Mouse (Mus musculus): ENCODE data around the gene Bfar.
"Not testable (repeated sequence)": the region's sequence is repeated elsewhere in the genome, so short reads cannot be mapped to it uniquely, and the experiment has no call there.

The Bfar gene

DNA sequence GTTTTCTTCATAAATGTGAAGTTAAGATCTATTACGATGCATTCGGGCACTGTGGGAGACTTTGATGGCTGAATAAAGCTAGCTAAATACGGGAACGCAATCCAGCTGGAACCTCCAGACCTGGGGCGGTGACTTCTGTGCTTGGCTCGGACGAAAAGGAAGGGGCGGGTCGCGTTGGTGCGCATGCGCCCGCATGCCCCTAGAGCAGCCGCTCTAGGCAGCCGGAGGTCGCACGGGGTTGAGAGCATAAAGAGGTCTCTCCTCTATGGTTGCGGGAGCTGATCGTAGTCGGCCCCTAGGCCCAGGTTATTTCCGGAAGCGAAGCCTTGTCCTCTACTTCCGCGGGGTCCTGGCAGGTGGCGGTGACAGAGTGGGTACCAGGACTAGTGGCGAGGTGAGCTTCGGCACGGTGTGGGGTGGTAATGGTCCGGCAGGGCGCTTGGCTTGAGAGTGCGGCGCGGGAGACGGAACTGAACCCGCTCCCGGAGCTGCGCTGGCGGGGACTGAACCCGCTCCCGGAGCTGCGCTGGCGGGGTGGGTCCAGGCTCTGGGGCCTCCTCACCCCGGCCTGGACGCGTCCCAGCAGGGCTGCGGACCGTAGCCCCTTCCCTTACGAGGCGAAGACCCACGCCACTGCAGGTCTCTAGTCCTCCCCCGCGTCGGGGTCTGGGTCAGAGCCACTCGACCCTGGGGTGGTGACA lies at the start of gene Bfar, which contains the start of gene 3110001I22Rik:
Bfar (plus strand) TSS at position 174 of the 701 bp plus-strand sequence.
3110001I22Rik (plus strand) TSS at position 245 of the 701 bp plus-strand sequence.
- DNase-seq (ENCODE audit: low read depth, low spot score), result peak; percentile 97

DNA sequence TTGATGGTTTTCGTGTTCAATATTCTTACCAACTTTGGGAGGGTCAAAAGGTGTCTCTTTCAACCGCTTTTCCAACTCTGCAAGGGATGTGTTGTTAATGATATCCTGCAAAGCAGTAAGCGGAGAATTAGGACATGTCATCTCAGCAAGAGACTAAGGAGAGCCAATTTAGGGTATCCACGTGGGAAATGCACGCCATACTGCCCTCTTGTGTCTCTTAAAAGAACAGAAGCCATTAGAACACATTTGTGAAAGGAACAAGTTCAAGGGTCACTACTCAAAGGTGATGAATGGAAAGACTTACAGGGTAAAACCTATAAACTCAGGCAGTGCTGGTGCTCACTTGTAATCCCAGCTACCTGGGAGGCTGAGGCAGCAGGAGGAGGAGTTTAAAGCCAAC lies 43.3 kb upstream of the Bfar start:
- DNase-seq (ENCODE audit: low read depth, low spot score), result peak; percentile 65

DNA sequence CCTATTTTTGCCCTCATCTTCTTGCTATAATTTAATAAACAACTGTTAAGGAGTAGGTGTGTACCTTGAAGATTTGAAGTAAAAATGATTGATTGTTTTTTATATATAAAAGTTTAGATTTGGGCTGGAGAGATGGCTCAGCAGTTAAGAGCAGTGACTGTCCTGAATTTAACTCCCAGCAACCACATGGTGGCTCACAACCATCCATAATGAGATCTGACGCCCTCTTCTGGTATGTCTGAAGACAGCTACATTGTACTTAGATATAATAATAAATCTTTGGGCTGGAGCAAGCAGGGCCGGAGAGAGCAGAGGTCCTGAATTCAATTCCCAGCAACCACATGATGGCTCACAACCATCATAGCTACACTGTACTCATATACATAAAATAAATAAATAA lies 33.5 kb upstream of the Bfar start:
- not testable (repeated sequence) for DNase-seq (ENCODE audit: low read depth, low spot score)

DNA sequence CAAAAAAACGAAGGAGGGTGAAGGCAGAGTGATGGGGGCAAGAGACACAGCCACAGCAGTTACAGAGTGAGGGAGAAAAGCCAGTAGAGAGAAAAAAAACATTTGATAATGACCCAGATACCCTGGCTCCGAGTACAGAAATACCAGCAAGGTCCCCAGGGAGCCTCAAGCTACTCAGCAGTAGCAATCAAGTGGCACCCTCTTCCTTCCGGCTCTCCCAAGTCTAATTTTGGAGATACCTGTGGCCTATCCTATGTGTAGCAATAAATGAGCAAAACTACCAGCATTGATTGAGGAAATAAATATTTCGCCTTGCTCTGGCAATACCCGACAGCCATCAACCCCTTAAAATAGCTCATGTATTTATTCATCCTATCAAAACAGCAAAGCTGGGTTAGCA lies 32.1 kb upstream of the Bfar start:
- DNase-seq (ENCODE audit: low read depth, low spot score), result no peak

DNA sequence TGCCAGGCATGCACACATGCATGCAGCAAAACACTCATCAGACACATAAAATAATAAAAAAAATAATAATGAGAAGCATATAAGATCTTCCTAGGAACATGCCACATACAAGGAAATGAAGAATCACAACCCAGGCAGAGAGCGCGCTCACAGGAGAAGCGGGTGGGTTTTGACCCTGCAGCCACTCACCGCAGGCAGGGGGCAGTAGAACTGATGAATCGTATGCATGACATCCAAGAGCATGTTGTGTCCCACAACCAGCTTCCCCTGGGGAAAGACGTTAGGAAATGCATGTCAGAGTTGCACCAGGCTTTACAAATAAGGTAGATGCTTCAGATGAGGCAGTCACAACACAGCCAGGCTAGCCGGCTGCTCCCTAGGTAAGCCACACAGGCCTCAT lies 31.6 kb upstream of the Bfar start:
- DNase-seq (ENCODE audit: low read depth, low spot score), result peak; percentile 69

DNA sequence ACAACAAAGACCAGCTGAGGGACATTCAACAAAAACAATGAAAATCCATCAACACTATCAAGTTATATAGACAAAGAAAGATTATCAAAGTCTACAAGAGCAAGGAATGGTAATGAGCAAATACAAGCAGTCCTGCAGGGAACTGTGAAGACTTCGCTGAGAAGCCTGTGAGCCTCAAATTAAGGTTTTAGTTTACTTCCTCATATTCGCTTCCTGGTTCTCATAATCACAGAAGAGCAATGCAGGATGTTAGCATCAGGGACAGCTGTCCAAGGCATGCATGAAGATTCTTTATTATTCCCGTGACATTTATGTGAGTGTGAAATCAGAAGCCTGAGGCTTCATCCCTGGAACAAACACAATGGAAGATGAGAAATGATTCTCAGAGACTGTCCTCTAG lies 27.2 kb upstream of the Bfar start:
- DNase-seq (ENCODE audit: low read depth, low spot score), result no peak

DNA sequence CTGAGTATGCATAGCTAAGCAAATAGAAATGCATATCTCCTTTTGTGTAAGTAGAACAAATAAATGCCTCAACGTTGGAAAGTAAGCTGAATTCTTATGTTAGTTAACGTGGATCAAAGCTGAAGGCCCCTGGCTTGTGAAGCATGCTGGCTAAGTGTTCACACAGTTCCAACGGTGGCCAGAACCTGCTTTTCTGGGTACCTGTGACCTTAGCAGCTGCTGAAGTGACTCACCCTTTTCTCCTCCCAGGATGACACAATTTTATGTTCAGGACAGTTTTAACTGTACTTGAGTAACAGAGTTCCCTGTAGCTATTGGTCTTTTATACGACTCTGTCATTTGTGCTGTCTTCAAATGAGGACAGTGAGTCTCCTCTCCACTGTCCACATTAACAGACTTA lies 25.7 kb upstream of the Bfar start:
- DNase-seq (ENCODE audit: low read depth, low spot score), result no peak

DNA sequence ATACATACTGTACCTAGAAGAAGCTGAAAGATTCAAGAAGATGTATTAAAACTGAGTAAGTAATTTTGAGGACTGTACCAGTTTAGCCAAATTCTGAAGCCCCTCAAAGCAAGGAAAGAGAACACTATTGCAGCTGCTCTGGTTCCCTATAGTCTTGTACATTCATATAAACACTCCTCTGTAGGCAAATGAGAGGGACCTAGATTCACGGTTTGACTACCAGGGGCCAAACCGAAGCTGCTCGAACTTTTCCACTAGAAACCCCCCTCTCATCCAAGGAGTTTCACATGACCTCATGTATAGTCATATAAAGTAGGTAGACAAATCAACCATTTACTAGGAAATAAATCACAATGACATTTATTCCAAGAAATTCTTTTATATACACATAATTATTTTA lies 12.8 kb upstream of the Bfar start:
- no peak for DNase-seq (ENCODE audit: low read depth, low spot score)

DNA sequence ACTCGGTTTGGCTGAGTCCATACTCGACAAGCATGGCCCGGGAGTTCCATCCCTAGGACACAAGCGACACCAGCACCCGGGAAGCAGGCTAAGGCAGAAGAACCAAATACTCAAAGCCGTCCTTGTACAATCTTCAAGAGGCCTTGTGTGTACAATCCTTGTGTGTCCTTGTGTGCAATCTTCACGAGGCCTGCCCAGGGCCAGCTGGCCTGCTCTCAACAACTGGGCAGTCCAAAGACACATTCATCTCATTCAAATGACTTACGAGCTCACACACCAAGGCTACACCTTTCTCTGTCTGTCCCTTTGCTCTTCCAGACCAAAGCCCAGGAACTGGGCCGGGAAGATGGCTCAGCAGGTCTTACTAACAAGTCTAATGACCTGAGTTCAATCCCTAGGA lies 10.9 kb upstream of the Bfar start:
- DNase-seq (ENCODE audit: low read depth, low spot score), result no peak

DNA sequence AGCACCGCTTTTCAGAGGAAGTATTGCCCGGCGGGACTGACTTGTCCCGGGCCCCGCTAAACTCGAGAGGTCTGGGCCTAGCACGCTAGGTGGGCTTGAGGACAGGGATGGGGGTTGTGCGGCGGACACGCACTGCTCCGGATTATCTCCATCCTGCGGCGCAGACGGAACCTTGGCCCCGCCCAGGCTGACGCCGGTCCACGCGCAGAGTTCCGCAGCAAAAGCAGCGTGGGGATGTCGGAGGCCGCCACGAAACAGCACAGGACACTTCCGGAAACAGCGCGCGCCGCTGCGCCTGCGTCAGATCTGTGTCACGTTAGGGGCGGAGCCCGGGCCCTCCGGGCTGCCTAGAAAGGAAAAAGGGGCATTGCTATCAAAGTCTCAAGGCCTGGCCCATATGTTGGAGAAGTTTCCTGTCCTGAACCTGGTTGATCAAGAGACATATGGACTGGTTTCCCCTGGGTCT lies 3.7 kb upstream of the Bfar start, which contains the start of gene Parn:
Parn (minus strand) TSS at position 293 of the 466 bp plus-strand sequence.
- DNase-seq (ENCODE audit: low read depth, low spot score), result peak; percentile 93

DNA sequence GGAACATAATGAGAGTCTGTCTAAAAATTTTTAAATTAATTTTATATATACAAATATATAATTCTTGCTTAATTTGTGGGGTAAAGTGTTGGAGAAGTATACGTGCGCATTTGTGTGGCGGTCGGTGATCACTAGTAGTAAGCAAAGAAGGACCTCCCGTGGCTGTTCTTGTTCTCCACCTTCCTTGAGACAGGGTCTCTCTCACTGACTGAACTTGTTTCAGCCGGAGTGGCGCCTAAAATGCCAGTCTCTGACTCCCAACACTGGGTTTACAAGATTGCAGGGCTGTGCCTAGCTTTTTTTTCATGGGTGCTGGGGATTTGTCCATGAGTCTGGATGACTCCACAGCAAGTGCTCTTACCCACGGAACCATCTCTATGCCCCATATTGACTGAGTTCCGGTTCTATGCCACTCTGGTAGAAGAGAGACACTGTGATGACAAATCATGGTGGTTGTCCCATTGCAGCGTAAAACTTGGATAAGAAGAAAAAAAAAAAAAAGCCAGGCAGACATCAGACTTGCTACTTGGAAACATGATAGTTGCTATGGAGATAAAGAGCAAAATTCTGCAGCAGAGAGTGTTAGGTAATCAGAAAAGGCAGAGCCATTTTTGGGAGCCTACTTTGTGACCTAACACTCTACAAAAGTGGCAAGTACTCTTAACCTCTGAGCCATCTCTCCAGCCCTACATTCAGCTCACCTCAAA lies 3.1 kb upstream of the Bfar start:
- DNase-seq (ENCODE audit: low read depth, low spot score), result no peak

DNA sequence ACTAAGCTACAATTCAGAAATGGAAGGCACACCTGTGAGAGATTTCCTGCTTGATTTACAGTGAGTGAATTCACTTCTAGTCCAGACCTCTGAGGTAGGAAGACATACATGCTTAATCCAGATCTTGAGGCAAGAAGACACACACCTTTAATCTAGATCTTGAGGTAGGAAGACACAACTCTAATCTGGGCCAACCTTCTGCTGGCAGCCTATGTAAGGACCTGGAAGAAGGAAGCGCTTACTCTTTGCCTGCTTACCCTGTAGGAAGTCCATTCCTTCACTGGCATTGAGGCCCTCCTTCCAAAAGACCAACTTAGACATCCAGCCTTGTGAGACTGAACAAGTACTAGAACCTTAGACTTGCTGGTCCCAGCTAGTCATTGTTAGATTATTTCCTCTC lies 2.4 kb upstream of the Bfar start:
- no peak for DNase-seq (ENCODE audit: low read depth, low spot score)

DNA sequence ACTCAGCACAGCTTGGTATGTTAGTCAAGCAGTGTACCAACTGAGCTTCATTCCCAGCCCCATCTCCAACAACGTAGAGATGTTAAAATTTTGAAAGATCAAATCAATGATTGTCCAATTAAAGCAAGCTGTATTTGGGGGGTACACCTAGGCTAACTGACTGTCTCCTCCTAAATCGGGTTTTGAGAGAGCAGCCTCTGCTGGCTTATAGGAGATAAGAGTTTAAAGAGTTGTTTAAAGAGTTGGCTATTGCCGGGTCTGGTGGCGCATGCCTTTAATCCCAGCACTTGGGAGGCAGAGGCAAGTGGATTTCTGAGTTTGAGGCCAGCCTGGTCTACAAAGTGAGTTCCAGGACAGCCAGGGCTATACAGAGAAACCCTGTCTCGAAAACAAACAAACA lies 762 bp upstream of the Bfar start:
- DNase-seq (ENCODE audit: low read depth, low spot score), result not testable (repeated sequence)

DNA sequence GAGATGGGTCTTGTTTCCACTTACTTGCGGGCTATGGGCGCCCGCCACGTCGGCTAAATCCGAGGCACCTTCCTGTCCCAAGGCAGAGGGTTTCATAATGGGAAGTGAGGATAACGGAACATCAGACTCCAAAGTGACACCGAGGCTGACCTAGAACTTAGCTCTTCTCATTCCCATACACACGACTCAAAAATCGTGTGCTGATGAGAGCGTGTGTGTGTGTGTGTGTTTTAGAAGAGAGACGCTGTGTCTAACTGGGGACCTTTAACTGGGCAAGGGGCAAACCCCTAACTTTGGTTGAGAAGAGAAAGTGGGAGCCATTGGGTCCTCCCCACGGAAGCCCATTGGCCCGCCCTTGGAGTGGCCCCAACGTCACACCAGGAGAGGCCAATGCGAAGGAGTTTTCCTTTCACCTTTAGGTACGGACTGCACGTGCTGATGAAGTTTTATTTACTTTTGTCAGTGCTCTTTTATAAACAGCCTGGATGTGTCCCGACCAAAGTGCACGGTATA lies 784 bp downstream of the Bfar start:
- DNase-seq (ENCODE audit: low read depth, low spot score), result peak; percentile 54

DNA sequence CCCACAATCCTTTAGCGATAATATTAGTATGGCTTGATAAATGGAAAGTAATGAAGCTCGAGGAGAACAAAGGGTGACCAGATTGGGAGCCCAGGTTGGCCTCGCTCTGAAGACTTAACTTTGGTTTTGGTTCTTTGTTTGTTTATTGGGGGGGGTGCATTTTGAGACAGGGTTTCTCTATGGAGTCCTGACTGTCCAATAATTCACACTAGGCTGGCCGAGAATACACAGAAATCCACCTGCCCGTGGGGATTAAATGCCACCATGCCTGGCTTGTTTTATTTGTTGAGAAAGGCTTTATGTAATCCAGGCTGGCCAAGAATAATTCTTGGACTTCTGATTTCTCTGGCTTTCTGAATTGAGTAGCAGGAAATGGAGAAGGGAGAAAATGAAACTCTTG lies 1.5 kb downstream of the Bfar start:
- no peak for DNase-seq (ENCODE audit: low read depth, low spot score)

DNA sequence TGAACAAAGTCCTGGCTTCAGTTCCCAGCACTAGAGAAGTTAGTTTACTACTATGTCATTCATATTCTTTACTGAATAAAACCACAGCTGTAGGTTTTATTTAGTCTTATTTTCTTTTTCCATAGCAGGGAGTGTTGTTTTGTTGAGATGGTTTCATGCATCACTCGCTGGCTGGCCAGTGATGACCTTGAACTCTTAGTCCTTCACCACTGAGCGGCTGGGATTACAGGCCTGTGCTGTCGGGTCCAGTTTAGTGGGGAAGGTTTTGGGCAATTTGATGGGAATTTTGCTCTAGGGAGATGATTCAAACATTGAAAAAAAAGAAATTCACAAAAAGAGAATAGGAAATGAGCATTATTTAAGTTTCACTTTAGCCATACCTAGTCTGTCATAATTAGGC lies 2.9 kb downstream of the Bfar start:
- DNase-seq (ENCODE audit: low read depth, low spot score), result no peak

DNA sequence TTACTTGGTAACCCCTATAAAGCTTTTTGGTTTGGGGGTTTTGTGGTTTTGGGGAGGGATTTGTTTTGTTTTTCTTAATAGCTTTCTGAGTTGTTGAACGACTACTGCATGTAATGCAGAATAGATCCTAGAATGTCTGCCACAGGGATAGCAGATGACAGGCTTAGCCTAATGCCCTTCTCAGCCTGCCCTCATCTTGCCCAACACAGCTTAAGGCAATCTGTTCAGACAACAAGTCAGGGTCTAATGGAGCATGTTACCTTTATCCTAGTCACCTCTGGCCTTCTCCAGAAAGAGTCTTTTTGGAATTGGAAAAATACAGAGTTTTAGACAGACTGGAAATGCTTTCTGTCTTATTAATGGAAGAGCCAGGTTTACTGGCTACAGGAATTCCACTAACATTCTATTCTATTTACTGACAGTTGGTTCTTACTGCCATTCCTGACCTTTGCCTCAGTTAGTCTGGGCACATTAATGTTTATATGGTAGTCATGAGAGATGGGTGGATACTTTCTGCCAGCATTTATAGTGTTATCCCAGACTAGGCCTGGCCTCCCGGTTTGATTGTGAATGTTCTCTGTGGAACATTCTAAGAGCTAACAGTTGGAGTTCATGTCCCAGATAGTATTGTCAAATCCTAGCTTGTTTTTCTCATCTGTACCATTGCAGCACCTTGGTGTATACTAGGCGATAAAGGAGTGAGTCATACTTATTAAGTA lies 7.1 kb downstream of the Bfar start:
- DNase-seq (ENCODE audit: low read depth, low spot score), result no peak

DNA sequence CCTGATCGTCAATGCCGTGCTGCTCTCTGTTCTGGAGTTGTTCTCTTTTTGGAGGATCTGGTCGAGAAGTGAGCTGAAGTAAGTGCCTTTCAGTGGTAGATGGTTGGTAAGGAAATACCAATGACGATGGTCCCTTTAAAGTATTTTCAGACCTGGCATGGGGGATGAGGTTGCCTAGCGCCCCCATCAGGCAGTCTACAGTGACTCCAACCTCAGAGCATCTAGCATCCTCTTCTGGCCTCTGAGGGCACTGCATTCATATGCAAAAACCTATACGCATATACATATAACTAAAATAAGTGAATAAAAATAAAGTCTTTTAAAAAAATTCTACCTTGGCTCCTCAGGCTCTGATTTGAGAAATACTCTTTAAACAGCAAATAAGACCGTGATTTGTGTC lies 27.3 kb downstream of the Bfar start:
- peak; percentile 60 for DNase-seq (ENCODE audit: low read depth, low spot score)

DNA sequence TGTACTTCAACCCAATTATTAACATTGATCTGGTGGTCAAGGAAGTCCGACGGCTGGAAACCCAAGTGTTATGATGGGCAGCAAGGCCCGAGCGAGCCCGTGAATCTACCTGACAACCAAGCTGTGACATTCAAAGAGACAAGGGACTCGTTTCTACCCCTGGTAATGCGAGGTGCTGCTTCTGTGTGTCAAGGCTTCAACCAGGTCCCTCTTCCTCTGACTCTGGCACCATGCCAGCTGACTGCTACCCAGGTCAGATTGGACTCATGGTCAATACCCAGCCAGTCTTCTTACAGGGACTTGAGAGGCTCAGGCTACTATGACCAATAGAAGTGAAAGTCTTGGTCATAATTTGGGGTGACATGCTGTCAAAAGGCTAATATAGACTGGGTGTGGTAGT lies 30.5 kb downstream of the Bfar start:
- no peak for DNase-seq (ENCODE audit: low read depth, low spot score)

DNA sequence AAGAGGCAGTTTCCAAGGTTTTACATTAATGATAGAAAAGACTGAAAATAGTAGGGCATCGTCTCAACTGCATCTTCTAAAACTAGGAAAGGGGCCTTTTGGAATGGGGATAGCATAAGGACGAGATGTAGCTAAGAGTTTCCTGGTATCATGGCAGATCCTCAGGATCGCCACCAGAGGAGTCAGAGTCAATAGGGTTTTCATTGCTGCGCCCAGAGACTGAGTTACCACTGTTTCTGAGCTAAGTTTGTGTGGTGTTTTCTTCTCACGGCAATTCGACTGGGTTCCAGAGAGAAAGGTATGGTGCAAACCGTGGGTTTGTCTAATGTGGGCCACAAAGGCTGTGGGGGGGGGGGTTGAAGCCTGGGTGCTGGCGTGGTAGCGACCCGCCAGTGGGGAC lies 33.0 kb downstream of the Bfar start:
- peak; percentile 57 for DNase-seq (ENCODE audit: low read depth, low spot score)

DNA sequence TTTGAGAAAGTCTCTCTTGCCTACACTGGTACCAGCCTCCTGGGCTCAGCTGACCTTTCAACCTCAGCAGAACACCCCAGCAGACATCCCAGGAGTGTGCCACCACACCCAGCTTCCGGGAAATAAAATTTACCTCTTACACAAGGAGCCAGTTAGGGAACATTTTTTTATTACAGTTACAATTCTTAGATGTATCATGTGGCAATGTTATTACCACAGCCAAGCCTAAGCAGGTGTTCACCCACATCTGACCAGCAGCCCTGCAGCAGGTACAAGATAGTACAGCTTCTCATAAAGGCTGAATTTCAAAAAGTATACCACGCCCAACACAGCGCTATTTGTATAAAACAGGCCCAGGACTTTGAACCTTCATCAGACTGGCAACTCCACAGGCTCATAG lies 43.3 kb downstream of the Bfar start:
- no peak for DNase-seq (ENCODE audit: low read depth, low spot score)

DNA sequence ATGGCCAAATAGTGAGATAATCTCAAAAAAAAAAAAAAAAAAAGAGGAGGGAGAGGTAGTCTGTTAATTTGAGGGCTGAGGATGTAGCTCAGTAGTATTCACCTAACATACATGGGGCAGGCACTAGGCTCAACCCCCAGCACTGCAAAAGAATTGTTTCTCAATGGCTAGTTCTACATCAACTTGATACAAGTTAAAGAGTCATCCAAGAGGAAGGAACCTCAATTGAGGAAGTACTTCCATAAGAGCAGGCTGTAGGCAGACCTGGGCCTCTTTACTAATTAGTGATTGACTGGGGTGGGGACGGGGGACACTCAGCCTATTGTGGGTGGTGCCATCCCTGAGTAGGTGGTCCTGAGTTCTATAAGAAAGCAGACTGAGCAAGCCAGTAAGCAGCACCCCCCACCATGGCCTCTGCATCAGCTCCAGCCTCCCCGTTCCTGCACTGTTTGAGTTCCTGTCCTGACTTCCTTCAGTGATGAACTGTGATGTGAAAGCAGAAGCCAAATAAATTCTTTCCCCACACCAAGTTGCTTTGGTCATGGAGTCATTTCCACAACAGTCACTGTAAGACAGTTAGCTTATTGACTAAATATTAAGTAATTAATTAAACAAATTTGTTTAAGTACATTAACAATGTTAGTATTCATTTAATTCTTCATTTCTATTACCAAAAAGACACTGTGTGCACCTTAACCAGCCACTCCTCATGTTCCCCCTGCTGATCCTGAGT lies 45.3 kb downstream of the Bfar start:
- no peak for DNase-seq (ENCODE audit: low read depth, low spot score)

Data from ES-CJ7 (cell line).